Mouse (Mus musculus) spleen, adult 2 months (tissue): ENCODE results near the gene Map1a.

Experiments used
- CTCF ChIP-seq: fragments of 200-500 bp; IDR thresholded peaks from 2 replicates; pipeline ENCODE4 v1.5.1; 2011; ENCODE audit warnings: mild to moderate bottlenecking, inconsistent platforms; ENCODE audit not compliant: insufficient read depth, insufficient read length, insufficient replicate concordance; ENCODE audit errors: extremely low read depth
- POLR2A ChIP-seq: fragments of 200-500 bp; IDR thresholded peaks from 2 replicates; pipeline ENCODE4 v1.6.1; 2011; ENCODE audit warnings: low read depth, low read length, inconsistent platforms

GRCm38 (mm10) chr2:121354820-121355592, 65.6 kb downstream of the Map1a start, which contains the start of gene Ppip5k1:
- peak; percentile 90 for TF ChIP-seq CTCF
- TF ChIP-seq POLR2A: no peak
